Mouse (Mus musculus) T-helper 2 cell (primary cell): ENCODE results near the gene Bmpr1b.

Source experiments
- in situ Hi-C: fragments of 300-600 bp; cut with MboI, MseI; formaldehyde crosslinking; loops from one replicate; pipeline ENCODE4 v1.15.1; 2025; ENCODE audit warnings: high pct_unique_total_duplicates

Bmpr1b gene

DNA sequence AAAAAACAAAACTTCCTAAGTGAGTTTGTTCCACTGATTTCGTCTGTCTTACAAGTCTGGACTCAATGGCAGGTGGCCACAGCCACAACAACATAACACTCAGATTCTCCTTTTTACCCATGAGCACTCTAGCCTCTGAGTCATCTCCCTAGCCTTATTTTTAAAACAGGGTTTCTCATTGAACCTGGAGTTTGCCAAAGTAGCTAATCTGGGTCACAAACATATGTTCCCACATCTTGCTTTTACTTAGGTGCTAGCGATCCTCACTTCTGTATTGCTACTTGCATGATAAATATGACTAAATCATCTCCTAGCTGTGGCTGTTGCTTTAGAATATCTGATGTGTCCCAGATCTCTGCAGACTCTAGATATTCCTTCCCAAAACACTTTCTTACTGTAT lies 260.1 kb downstream of the Bmpr1b start:
- in situ Hi-C loops: no loop called here

DNA sequence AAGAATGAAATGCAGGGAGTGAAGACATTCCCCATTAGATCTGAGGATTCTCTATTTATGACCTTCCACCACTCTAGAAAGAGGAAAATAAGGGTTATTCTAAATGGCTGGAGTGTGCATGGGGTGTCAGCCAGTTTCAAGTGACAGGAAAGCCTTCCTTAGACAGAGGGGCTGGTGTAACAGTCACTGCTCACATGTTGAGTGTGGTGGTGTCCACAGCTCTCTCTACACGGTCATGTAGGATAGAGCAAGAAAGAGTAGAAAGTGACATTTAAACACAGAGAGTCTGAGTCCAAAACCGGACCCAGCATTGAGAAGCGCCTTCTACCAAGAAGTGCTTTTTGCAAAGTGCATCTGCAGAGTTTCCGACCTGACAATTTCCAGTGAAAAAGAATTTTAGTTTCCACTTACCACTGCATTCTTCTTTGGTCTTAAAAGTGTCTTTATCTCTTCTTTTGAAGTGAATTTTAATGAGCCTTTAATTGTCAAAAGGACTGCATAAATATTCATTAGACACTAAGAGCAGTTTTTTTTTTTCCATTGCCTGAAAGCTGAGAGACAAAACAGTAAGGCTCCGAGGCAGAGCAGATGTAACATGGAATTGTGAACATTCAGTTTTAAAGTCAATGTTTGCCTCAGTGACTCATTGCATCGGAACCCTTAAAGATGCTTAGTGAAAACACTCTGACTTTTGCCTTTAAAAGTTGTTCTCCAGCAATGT lies 263.2 kb downstream of the Bmpr1b start:
- in situ Hi-C loops: no loop called here

DNA sequence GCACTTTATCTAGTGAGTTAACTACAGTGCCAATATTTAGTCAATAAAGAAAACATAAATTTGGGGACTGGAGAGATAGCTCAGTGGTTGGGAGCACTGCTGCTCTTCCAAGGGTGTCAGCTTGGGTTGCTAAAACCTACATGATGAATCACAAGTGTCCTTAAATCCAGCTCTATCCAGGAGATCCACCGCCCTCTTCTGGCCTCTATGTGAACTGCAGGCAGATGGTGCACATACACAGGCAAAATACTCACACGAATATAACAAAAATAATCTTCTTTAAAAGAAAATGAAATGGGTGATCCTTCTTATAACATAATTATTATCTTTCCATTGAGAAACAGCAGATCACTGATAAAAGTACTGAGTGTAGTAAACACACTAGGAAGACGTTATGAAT lies 268.9 kb downstream of the Bmpr1b start:
- in situ Hi-C loops: no loop called here

DNA sequence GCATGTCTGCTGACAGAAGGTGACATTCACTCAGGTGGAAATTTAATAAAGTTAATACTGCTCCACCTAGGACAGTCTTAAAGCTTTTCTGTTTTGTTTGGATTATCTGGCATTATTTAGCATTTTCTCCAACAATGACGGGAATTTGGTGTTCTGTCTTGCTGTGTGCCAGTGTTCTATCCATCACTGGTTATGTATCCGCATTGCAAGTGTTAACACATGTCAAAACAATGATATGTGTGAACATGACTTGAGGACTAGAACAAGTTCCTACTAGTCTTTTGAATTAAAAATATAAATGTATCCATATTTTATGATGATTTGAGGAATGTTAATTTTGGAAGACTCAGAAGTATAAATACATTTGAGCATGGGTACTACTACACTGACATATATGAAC lies 269.7 kb downstream of the Bmpr1b start:
- in situ Hi-C loops: no loop called here

DNA sequence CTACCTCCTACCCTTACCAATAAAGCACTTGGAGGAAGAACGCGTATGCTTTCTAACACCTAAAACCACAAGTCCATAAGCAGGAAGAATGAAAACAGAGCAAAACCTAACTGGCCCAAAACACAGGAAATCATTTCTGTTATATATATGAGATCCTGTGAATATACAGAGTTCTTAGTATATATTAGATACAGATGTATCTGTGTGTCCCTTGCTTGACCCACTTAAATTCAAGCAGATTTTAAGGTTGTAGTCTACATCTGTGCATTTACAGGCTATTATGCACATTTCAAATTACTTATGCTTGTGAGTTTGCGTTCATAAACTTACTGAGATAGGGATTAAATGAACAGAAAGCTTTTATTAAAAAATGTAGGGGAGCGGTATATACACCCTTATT lies 271.5 kb downstream of the Bmpr1b start:
- in situ Hi-C loops: no loop called here

DNA sequence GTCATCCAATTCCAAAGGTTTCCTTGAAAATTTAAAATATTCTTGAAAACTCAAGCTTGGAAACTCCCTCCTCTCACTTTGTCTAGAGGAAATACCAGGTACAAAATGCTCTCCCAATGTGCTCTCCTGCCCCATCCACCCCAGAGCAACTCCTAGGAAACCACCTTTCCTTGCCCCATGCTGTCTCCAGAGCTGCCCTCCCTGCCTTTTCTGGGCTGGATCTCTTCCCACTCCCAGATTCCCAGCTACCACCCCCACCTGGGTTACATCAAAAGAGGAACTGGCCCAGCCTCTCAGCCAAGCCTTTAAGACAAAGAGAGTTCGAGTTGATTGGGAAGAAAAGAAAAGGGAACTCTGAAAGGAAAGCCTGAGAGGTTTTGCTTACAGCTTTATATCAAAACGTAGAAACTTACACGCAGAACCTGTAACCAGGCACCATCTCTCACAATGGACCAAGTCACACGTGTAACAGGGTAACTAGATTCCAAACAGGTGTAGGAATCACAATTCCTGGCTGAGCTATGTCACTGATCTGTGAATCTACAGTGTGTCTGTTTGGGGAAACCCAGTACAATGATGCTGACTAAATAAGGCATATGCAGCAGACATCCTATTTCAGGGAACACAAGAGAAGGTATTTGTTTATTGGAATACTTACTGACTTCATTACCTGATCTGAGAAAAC lies 272.2 kb downstream of the Bmpr1b start:
- in situ Hi-C loops: no loop called here

DNA sequence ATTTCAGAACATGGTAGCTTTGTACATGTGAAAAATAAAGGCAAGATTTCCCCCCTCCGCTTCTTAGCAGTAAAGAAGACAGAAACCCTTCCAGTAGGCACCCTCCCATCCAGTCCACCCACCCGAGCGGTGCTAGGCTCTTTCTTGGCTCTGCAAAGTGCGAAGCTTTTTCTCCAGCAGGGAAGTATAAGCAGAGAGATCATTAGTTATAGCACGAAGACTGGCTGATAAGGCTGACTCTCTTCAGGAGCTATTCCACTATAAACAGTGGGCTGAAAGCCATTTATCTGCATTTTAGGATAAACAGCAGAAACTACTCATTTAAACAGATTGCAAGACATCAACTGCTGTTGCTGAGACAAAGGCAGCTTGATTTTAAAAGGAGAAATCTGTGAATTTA lies 274.1 kb downstream of the Bmpr1b start:
- in situ Hi-C loops: no loop called here

DNA sequence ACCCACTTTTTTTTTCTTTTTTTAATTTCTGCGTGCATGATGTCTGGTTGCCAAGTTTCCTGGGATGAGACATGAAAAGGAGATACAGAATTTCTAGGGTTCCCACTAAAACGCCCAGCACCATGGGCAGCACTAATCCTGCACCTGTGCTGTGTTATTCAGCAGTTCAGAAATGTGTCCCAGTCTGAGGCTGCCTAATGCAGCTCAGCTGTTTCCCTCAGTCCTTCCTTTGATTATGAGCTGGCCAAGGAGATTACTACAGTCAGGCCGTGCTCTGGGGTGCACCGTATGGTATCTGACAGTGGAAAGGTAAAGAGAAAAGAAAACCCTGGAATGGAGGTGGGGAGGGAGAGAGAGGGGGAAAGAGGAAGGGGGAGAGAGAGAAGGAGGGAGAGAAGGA lies 278.6 kb downstream of the Bmpr1b start:
- in situ Hi-C loops: no loop called here

DNA sequence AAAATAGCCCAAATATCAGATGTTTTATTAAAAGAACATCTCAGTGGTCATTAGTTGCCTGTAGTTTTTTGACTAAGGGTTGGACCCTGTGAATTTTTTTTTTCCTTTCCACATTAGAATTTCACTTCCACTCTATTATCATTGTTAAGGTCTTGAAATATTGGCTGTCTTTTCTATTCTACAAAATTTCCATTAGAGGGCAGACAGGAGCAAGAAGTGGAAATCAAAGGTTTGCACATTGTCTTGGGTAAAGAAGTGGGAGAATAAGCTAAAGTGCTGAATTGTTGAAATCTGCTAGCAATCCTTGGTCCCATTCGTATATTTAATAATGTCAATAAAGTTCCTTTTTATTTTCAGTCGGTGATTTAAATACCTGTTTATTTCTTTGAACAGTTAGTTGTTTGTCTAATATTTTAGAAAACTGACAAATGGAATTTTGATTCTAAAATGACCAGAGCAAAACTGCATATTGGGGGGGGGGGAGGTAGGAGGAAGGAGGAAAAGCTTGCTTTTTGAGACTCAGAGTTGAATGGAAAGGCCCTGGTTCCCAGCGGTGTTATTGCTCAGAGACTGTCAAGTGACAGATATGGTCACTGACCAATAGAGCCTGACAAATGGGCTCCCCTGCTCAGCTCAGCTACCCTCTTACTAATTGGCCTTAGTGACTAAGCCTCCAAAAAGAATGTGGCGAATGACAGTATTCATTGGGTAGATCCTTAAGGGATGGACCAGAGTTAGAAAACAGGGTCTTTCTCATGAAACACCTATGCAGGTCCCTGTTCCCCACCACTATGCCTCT lies 281.6 kb downstream of the Bmpr1b start:
- in situ Hi-C loops: no loop called here

DNA sequence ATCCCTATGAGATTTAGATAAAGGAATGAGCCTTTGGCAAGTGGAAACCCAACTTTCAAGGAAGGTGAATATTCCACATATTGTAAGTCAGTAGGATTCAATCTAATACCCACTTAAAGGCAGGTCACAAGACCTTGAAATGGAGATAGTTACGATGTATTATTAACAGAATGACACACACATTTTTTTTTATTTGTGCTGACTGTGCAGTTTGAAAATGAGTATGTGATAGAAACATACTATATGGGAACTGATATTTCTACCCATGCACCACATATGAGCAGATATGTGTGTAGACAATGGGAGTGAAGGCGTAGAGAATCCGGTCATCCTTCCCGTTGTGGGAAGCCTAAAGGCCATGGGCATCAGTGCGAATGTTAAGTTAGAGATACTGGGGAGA lies 285.0 kb downstream of the Bmpr1b start:
- in situ Hi-C loops: no loop called here

DNA sequence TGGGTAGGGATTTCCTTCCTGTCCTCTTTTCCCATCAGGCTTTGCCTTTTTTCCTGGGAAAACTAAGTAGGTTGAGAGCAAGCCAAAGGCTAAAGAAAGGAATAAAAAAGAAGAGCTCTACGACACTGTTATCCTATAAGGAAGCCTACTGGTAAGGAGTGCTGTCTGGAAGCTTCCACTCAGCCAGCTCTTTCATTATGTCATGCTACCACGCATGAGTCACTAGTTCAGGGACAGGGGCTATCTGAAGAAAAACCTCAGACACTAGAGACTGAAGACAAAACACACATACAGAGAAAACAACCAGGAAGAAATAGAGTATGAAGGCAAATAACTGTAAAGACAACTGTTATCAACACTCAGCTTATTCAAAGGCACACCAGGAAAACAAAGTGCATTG lies 286.7 kb downstream of the Bmpr1b start:
- in situ Hi-C loops: no loop called here

DNA sequence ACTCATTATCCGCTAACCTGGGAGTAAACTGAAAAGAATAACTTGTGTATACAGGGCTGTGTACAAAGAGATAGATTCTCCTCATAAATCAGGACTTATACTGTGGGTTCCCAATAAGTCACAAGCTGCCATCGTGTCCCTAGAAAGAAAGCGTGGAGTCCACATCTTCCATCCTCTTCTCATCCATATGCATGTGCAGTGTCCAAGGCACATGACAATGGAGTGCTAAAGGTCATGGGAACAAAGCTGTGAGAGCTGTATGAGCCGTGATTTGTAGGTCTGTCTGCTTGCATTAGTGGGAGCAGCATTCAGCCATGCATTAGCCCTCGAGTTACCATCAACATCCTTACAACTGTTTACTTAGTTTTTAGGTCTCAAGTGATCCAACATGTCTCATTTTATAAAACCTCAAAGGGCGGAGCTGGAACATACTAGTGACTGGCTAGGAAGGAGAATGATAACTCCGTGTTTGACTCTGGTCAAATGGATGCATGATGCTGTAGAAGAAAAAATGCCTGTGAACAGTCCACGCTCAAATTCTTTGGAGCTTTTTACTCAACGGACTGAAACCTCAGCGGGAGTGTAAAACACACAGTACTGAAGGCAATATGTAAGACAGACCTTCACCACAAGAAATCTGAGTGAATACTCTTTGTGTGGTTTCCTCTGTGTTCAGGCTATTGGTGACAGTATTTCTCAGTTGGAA lies 296.7 kb downstream of the Bmpr1b start:
- in situ Hi-C loops: loop anchor here (25.0 kb wide), 1 partner anchor 590 kb away; no protein-coding TSS in a partner anchor

DNA sequence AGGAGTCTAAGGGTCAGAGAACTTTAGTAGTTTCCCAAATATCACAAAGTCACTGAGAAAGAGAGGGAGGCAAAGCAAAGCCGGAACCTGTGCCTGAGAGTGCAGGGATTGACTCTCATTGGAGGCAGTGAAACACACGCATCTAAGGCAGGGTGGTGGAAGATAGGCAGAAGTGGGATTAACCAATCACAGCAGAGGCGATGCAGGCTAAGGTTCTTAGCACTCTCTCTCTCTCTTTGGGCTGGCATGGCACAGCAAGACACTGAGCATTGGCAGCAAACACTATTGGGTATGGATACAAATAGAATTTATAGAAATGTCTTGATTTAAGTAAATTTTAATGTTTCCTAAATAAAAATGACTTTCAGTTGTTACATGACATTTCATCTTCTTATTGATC lies 297.4 kb downstream of the Bmpr1b start:
- in situ Hi-C loops: loop anchor here (25.0 kb wide), 1 partner anchor 590 kb away; no protein-coding TSS in a partner anchor

DNA sequence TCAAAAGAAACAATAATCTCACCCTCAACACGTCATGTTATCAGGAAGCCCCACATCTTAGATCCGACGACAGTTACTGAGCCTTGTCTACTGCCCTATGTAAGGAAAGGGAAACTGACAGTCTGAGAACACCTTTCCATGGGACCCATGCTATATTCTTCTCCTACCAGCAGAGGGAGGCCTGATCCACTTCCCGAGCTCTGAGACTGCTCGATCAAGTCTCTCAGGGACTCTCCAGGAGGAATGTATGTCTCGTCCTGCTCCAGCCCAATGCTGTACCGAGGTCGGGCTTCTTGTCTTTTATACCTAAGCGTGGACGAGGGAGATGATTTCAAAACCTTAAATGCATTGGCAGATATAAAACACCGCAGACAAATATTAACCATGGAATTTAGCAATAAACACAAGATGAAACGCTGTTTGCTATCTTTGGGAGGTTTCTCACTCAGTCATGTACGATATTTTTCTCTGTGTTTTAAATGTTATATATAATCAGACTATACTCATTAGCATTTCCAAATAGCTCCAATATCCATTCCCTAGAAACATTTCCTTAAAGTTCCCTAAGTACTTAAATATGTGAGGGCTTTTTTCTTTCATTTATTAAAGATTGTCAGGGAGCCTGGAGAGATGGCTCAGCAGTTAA lies 306.3 kb downstream of the Bmpr1b start:
- in situ Hi-C loops: loop anchor here (25.0 kb wide), 1 partner anchor 599 kb away; no protein-coding TSS in a partner anchor

DNA sequence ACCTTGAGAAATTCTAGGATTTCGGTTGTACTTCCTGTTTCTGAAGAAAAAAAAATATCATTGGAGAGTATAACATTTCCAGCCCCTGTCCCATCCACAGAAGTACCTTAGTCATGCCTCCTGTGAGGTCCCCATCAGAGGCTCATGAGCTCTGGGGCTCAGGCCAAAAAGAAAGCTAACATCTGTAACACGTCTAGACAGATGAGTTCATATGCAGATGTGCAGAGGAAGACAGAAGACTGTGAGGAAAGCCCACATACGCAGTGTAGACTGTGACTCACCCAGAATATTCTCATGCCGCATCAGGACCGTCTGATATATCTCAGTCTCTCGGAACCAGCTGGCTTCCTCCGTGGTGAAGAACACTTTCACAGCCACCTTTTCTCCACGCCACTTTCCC lies 312.1 kb downstream of the Bmpr1b start:
- in situ Hi-C loops: loop anchor here (10.0 to 25.0 kb wide), 2 partner anchors 418 to 605 kb away; no protein-coding TSS in a partner anchor

DNA sequence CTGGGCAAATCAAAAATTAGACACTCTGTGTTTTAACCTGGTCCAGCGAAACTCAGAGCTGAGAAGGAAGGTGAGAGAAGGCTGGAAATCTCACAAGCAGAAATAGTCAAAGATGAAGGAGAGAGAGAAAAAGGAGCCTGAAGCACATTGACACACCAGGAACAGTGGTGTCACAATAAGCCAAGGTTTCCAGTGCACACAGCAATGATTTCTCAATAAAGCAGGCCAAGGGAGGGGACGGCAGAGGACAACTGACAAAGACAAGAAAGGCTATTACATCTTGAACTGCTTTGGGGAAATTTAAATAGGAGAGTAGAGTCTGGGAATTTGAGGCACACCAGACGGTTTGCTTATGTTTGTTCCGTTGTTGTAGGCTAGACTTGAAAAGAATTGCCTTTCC lies 314.9 kb downstream of the Bmpr1b start:
- in situ Hi-C loops: loop anchor here (10.0 to 25.0 kb wide), 2 partner anchors 420 to 608 kb away; no protein-coding TSS in a partner anchor

DNA sequence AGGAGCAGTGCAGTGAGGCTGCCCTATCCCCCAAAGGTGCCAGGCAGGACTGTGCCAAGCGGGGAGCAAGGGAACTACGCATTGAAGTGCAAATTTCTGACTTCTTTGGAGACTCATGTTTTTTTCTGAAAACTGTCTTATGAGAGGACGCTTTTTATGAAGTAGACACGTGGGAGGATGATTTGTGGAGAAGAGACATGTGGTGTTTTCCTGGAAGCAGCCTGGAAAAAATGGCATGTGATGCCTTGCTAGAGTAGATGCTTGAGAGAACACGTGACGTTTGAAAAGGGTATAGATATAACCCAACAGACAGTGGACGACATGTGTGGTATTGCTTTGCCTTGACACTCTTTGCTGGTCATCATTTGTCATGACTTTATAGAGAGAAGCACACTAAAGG lies 319.1 kb downstream of the Bmpr1b start:
- in situ Hi-C loops: loop anchor here (10.0 to 25.0 kb wide), 2 partner anchors 425 to 612 kb away; no protein-coding TSS in a partner anchor

DNA sequence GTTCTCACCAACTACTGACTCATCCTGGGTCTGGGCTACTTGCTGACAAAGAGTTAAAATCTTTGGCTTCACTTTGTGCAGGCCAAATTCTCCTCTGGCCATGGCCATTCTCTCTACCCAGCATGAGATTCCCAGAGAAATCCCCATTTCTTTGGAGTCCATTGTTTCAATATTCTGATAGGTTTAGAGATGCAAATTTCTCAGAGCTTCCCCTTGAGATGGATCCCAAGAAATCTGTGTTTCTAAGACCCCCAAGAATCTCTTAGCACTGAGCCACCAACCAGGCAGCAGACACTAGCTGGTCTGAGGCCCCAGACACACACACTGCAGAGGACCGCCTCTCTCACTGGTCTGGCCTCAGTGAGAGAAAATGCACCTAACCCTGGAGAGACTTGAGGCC lies 320.0 kb downstream of the Bmpr1b start:
- in situ Hi-C loops: no loop called here

DNA sequence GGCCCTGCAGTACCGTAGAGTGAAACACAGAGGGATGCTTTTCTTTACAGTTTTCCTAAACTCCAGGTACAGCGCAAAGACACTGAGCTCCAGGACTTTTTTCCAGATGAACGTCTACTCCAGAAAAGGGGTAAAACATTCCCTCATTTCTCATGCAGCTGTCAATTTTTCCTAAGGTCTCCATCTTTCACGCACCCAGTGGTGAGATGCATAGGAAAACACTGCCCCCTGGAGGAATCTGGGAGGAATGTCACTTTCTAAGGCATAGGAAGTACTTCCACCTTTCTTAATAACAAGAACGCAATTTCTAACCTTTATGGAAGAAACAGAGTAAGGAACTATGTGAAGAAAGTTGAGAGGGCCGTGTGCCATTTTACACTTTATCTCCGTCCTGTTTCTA lies 330.4 kb downstream of the Bmpr1b start:
- in situ Hi-C loops: no loop called here

DNA sequence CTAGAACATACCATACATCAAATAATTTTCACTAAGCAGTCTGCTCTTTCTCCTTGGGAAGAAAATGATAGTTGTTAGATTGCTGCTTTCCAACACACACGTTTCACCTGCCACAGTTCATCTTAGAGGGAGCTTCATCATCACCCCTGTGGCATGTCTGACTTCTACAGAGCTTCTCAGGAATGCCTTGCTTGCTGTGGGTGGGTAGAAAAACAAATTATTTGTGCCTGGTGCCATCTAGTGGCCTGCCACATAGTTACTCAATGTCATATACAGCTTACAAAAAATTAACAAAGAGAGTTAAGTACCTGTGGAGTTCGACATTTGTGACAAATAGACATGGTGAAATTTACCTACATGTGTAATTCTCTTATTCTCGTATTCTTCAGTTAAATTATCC lies 338.1 kb downstream of the Bmpr1b start:
- in situ Hi-C loops: no loop called here

DNA sequence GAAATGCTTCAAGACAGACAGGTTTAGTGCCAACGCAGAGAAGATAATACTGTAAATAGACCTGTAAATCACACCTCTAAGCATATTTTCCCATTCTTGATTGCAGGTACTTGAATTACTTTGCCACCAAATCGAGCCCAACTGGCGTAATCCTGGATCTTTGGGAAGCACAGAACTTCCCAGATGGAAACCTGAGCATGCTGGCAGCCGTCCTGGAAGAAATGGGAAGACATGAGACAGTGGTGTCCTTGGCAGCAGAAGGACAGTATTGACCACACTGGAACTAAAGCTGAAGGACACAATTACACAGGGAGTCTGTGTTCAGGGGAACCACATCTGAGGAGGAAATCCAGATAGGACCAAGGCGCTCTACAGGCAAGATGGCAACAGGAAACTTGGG lies 340.9 kb downstream of the Bmpr1b start:
- in situ Hi-C loops: no loop called here
